In genomic region chrX:71408386-71408785, GRCm38 (mm10) we compare ENCODE assay signal across 18 mouse cellular contexts.
"Had no signal": no experiment of that assay in that cellular context is flagged by ENCODE, and none has a peak within 500 bp of the region (broad histone marks: within the 10 kb centered on the region; RNA-seq: fewer than 3 reads in every experiment).

No protein-coding gene starts in this region.

- H3K27ac ChIP-seq: midbrain, embryonic 10.5 days; midbrain, embryonic 12.5 days; neural tube, embryonic 13.5 days; neural tube, embryonic 15.5 days had no signal

- H3K27me3 ChIP-seq: midbrain, embryonic 12.5 days; neural tube, embryonic 13.5 days; neural tube, embryonic 15.5 days had no signal

- ATAC-seq: midbrain, embryonic 16.5 days had no signal

- H3K4me3 ChIP-seq: midbrain, embryonic 10.5 days; midbrain, embryonic 12.5 days; myocyte; neural tube, embryonic 13.5 days; neural tube, embryonic 15.5 days had no signal

- H3K9ac ChIP-seq: lung, embryonic 14.5 days; midbrain, embryonic 12.5 days; neural tube, embryonic 13.5 days; neural tube, embryonic 15.5 days had no signal

- H3K4me2 ChIP-seq: lung, embryonic 14.5 days; midbrain, embryonic 12.5 days; neural tube, embryonic 13.5 days; neural tube, embryonic 15.5 days had no signal

- H3K4me1 ChIP-seq: midbrain, embryonic 12.5 days; neural tube, embryonic 13.5 days; neural tube, embryonic 15.5 days had no signal

- H3K9me3 ChIP-seq: midbrain, embryonic 10.5 days; midbrain, embryonic 12.5 days; neural tube, embryonic 13.5 days; neural tube, embryonic 15.5 days had no signal

- H3K36me3 ChIP-seq: midbrain, embryonic 10.5 days; midbrain, embryonic 12.5 days; neural tube, embryonic 13.5 days; neural tube, embryonic 15.5 days had no signal

- DNase-seq: lung, adult 18-20 months; lung, embryonic 14.5 days; lung, postnatal 10 days; lung, postnatal 4 days; midbrain, embryonic 14.5 days; right cerebral cortex, adult 18-20 months; right cerebral cortex, postnatal 25 days; right cerebral cortex, postnatal 4 days; spleen, adult 18-20 months; thymus, adult 2 months; thymus, postnatal 25 days; thymus, postnatal 4 days had no signal
